Mouse (Mus musculus) megakaryocyte progenitor cell, adult 5-6 weeks (primary cell): Measurements from ENCODE around the gene Snx9. TPM values are rescaled to one million over a fixed set of nuclear protein-coding genes. Genes with fewer than 3 reads are reported as not detected.

ENCODE experiments used
- ATAC-seq: replicated peaks from 2 replicates; pipeline ENCODE4 v1.8.0; 2016; ENCODE audit warnings: mild to moderate bottlenecking, moderate TSS enrichment, inconsistent platforms; ENCODE audit not compliant: poor library complexity
- total RNA-seq, 2 experiments: library from RNA; stranded (forward) in 1 of 2; stranded (reverse) in 1 of 2; fragments of 157-497, 149-512 nt in 1 of 2; fragments of 200-1000 nt in 1 of 2; gene quantifications; 2 replicates each; pipeline versions ENCODE4 v1.2.3 to v1.2.4; 2015 to 2017

Snx9 gene
- total RNA-seq, 2 experiments from 2014 or later, result 31.3 to 52.7 TPM

DNA sequence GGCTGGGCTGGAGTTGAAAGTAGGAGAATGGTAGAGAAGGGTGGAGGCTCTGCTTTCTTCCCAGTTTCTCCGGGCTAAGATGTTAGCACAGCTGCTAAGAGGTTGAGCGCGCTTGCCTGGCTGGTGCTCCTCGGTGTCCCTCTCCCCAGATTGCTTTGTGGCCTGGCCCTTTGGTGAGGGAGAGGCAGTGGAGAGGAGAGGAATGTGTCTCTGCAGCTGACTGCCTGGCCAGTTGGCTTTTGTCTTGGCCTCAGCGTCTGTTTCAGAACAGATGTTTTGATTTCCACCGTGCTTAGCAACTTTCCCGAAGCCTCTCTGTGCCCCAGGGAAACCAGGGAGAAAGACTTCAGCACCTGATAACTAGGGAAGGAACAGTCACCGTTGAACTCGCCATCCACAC is 118.7 kb downstream of the Snx9 start:
- no peak for ATAC-seq

DNA sequence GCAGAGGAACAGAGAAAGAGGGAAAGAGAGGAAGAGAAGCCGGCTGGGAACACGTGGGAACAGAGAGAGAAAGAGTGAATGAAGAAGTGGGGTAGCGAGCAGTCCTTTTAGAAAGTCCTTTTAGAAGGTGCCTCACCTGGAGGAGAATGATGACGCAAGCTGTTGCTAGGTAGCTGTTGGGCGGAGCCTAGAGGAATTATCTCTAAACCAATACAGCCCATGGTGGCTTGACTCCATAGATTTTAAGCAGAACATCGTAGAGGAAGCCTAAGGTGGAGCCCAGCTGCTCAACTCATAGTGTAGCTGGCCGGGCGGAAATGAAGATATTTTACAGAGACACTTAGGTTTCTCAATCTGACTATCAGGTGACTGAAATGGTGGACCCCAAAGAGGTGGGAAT is 122.6 kb downstream of the Snx9 start:
- no peak for ATAC-seq

- ATAC-seq, result no peak
Observed at GRCm38 (mm10) chr17:5965084-5965781, 124.1 kb downstream of the Snx9 start.

GRCm38 (mm10) chr17:5966706-5967105 is 125.6 kb downstream of the Snx9 start:
- ATAC-seq, result no peak

GRCm38 (mm10) chr17:5968562-5968961 is 127.4 kb downstream of the Snx9 start:
- ATAC-seq, result no peak

GRCm38 (mm10) chr17:5969246-5969645 is 128.1 kb downstream of the Snx9 start:
- ATAC-seq, result no peak

GRCm38 (mm10) chr17:5970298-5970821 is 129.2 kb downstream of the Snx9 start:
- no peak for ATAC-seq

DNA sequence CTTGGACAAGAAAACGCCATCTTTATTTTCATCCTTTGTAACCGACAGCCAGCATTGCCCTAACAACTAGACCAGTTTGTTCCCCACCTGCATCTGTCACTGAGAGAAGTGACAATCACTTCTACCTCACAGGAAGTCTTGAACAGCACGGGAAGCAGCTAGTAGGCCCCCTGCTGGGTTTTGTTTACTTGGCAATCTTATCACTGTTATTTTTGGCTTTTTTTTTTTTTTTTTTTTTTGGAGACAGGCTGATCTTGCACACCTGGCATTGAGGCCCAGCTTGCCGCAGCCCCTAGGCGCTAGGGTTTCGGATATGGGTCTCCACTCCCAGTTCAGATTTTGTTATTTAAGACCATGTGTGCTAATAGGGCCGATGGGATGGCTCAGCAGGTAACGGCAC is 132.4 kb downstream of the Snx9 start:
- ATAC-seq, result no peak

GRCm38 (mm10) chr17:5975099-5975977 is 134.2 kb downstream of the Snx9 start:
- ATAC-seq, result peak; percentile 73

DNA sequence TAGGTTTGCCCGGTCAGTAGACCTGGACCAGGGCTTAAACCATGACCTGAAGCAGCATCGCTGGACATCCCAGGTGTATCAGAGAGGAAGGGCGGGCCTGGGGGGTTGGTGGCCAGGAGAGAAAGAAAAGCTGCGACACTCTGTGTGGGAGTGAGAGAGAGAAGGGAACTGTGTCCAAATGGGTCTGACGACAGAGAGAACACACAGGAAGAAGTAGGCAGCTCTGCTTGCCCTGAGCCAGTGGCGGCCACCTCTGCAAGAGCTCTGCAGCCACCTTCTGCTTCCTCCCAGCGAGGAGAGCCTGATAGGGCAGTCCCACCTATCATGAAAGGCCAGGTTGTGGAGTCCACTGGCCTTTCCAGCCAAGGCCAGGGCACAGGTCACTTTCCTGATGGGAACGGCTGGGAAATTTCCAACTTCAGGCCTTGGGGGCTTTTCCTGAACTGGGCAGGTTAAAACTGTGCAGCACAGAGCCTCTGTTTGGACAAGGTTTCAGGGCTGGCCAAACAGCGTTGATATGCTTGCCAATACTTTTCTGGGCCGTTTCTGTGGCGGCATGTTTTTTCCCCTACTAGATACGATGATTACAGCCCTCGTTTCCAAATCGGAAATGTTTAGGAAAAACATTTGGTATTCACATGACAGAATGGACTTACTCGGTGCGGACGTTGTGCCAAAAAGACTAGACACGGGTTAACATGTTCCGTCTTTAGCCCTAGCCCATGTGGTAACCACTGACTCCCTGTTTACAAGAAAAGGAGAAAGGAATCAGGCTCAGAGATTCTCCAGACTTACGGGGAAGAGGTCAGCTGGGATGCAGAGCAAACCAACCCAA is 135.3 kb downstream of the Snx9 start:
- peak; percentile 45 for ATAC-seq

DNA sequence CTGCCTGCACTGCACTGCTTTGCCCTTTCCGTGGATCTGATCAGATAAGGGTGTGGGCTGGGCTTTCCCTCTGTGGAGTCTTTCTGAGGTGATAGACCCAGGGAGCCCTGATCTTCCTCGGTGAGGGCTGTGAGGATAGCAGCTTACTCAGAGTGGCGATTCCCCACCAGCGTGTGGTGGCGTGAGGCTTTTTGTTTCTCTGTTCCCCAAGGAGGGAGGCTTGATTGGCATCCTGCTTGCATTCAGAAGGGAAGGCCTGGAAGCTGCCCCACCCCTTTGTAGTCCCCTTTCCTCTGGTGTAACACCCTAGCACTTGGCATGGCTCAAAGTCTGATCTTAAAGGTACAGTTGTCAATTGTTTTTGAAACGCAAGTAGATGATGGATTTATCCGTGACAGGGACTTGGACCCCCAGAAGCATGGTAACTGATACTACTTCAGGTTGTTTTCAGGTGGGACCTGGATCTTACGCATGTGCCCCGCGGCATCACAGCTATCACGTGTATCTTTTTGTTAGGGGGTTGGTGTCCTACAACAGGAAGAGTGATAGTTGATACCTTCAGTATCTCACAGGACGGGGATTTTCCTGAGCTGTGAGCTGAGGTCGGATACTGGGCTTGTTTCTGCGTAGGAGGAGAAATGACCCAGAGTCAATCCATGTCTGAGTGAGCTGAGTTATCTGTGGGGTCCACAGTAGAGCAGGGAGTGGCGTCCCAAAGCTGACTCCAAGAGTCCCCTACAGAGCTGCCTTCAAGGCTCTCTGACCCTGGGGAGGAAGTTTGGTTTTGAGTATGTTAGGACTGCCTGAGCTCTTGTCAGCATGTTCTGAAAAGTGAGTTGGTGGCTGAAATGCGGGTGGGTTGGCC is 136.2 kb downstream of the Snx9 start:
- peak; percentile 6; the same call in 1 of the 2 replicates for ATAC-seq

- ATAC-seq, result peak; percentile 45
Observed at GRCm38 (mm10) chr17:5977921-5978504, 136.9 kb downstream of the Snx9 start.

DNA sequence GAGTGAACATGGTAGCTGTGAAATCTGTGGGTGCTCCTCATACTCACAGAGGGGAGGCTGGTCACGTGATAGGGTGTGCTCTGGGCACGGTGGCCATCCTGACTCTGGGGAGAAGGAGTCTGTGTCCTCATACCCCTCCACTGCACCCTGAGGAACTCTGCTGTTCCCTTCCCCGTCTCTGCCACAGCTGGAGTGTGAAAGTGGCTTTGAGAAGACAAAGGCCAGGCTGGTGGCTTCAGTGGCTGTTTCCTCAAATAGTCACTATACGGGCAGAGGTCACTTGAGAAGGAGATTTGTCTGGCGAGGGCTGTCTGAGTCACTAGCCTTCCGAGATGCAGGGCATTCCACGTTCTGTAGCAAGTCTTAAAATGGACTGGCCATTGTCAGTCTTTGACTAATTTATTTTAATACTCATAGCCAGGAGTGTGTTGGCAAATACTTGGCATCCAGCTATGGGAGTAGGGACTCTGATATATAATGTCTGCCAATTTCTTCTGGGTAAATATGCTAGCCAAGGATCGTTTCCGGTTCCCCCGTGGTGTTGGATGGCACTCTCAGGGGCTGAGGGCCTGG is 137.5 kb downstream of the Snx9 start:
- peak; percentile 12; the same call in 1 of the 2 replicates for ATAC-seq

DNA sequence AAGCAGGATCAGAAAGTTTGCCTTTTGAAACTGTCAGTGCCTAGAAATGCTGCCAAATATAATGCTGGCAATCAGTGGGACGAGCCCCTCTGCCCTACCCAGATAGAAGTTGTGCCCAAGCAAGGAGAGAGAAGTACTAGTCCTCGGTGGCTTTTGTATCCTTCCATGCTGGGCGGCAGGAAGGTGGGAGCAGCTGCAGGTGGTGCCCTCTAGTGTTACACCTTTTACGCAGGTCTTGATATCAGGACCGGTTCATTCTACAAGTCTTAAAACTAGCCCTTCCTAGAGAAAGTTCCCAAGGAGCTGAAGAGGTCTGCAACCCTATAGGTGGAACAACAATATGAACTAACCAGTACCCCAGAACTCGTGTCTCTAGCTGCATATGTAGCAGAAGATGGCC is 139.7 kb downstream of the Snx9 start:
- no peak for ATAC-seq

Other genes with a start within 250 kb of the Snx9 start
- gene Synj2, start 100.0 kb downstream of the Snx9 start, total RNA-seq (2015), result 7.5 and 8.3 TPM in 2 replicates
- 9.8 and 11.0 TPM in 2 replicates for gene Synj2, start 100.0 kb downstream of the Snx9 start, total RNA-seq (2017)
- 2.2 and 2.5 TPM in 2 replicates for gene Serac1, start 238.4 kb downstream of the Snx9 start, total RNA-seq (2015)
- gene Serac1, start 238.4 kb downstream of the Snx9 start, total RNA-seq (2017), result 4.7 and 5.4 TPM in 2 replicates
- gene Gtf2h5, start 238.5 kb downstream of the Snx9 start, total RNA-seq (2015), result 84.0 and 93.7 TPM in 2 replicates
- gene Gtf2h5, start 238.5 kb downstream of the Snx9 start, total RNA-seq (2017), result 57.8 and 80.9 TPM in 2 replicates